Mouse (Mus musculus) liver, embryonic 14.5 days (tissue): ENCODE results near the gene Fancd2. TPM values are rescaled to one million over a fixed set of nuclear protein-coding genes. Genes with fewer than 3 reads are reported as not detected.

Source experiments
- ATAC-seq: fragments of 200-750 bp; cut with Nextera tagmentation; 2 replicates; pipeline ENCODE4 v1.8.0; 2017; ENCODE audit warnings: moderate number of reproducible peaks, mild to moderate bottlenecking, moderate library complexity; ENCODE audit not compliant: insufficient read depth
- DNase-seq, 3 experiments: peaks; one replicate each; pipeline ENCODE4 v3.0.0-alpha.2; 2012 to 2013; ENCODE audit warnings: low read depth in 3 of 3, low spot score in 3 of 3
- H3K27ac ChIP-seq: fragments of 300-500 bp; sonication (generic); 2 replicates; pipeline ENCODE4 v1.5.1; 2014; ENCODE audit warnings: moderate library complexity, mild to moderate bottlenecking, control low read depth, inconsistent platforms
- H3K27me3 ChIP-seq: fragments of 300-500 bp; sonication (generic); 2 replicates; pipeline ENCODE4 v1.6.1; 2014; ENCODE audit warnings: mild to moderate bottlenecking, low read length, moderate library complexity; ENCODE audit not compliant: control insufficient read depth, insufficient read depth
- H3K36me3 ChIP-seq: fragments of 300-500 bp; sonication (generic); replicated peaks from 2 replicates; pipeline ENCODE4 v1.6.1; 2014; ENCODE audit warnings: low read depth; ENCODE audit not compliant: control insufficient read depth, insufficient read depth
- H3K4me1 ChIP-seq, 2 experiments: fragments of 200-500 bp in 1 of 2; fragments of 300-500 bp in 1 of 2; sonication (generic) in 1 of 2; replicated peaks; 2 replicates each; pipeline ENCODE4 v1.6.1; 2012 to 2014; ENCODE audit warnings: antibody characterized with exemption in 1 of 2, inconsistent platforms in 1 of 2, low read length in 1 of 2; ENCODE audit not compliant: control insufficient read depth in 2 of 2, insufficient read depth in 2 of 2
- H3K4me2 ChIP-seq: fragments of 300-500 bp; sonication (generic); 2 replicates; pipeline ENCODE4 v1.6.1; 2014; ENCODE audit warnings: low read depth, mild to moderate bottlenecking, control low read depth, moderate library complexity
- H3K4me3 ChIP-seq, 2 experiments: fragments of 200-500 bp in 1 of 2; fragments of 300-500 bp in 1 of 2; sonication (generic) in 1 of 2; 2 replicates each; pipeline ENCODE4 v1.5.1; 2012 to 2014; ENCODE audit warnings: low read depth in 2 of 2, low read length in 2 of 2, mild to moderate bottlenecking in 2 of 2, control low read depth in 1 of 2, inconsistent platforms in 1 of 2, moderate library complexity in 1 of 2; ENCODE audit not compliant: insufficient read depth in 1 of 2
- H3K9ac ChIP-seq: fragments of 300-500 bp; sonication (generic); replicated peaks from 2 replicates; pipeline ENCODE4 v1.6.1; 2014; ENCODE audit warnings: mild to moderate bottlenecking, control low read depth, moderate library complexity
- H3K9me3 ChIP-seq: fragments of 300-500 bp; sonication (generic); 2 replicates; pipeline ENCODE4 v1.6.1; 2016; ENCODE audit warnings: low read length, mixed read lengths; ENCODE audit not compliant: control insufficient read depth
- CTCF ChIP-seq: IDR thresholded peaks from 2 replicates; pipeline ENCODE4 v1.5.1; 2016; ENCODE audit warnings: antibody characterized with exemption, low read depth, control low read depth
- EP300 ChIP-seq: IDR thresholded peaks from 2 replicates; pipeline ENCODE4 v1.6.1; 2016; ENCODE audit warnings: antibody characterized with exemption, low read depth
- WGBS: fragments of 180-500 bp; shearing (Covaris S2); extraction: QIAGEN DNeasy Blood & Tissue Kit; methylation state at CpG from one replicate; pipeline ENCODE4 v1.1.7; 2014; ENCODE audit not compliant: insufficient replicate concordance; 5-methylcytosine and 5-hydroxymethylcytosine counted together
- polyA plus RNA-seq, 2 experiments: library from polyadenylated mRNA; depleted of rRNA in 1 of 2; stranded (reverse) in 1 of 2; unstranded in 1 of 2; fragments of >200 nt; fragmentation: Nextera tagmentation in 1 of 2; extraction: Ambion mirVana in 1 of 2; gene quantifications; 2 replicates each; pipeline versions ENCODE4 v1.2.1 to v1.2.3; 2012 to 2014

Gene Fancd2
- polyA plus RNA-seq, 2 experiments, result 8.4 to 10.7 TPM

- Histone ChIP-seq H3K4me3 (no peak overlapping the region), H3K9ac (no peak overlapping the region), H3K4me1 (no peaks in the 10 kb centered on the region), H3K27me3 (no peaks in the 10 kb centered on the region), H3K27ac (no peak overlapping the region), H3K4me2 (no peak overlapping the region), H3K9me3 (no peaks in the 10 kb centered on the region), H3K36me3 (peaks cover 9% of the 10 kb centered on the region)
- no peak for ATAC-seq
- TF ChIP-seq CTCF (no peak), EP300 (no peak)
- DNase-seq, result no peak
- 71% methylated on average over 5 of the region's 5 CpGs for WGBS
Observed at GRCm38 (mm10) chr6:113630322-113630721, 98.8 kb downstream of the Fancd2 start.

DNA sequence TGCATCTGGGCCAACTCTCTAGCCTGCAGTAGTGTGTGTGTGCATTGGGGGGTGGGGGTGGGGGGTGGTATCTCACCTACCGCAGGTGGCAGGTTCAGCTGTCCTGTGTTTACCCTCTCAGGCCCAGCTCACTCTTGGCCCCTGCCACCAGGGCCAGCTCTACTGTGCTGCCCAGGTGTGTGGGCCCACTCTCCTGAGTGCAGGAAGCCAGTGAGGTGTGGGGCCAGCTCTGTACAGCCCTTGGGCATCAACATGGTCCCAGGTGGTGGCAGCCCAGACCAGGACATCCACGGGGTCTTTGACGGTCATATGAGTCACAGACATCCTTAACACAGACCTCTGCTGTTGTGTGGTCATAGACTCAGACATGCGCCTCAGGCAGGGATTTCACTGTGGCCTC lies 101.4 kb downstream of the Fancd2 start:
- Histone ChIP-seq H3K27me3 (no peaks in the 10 kb centered on the region), H3K9me3 (no peaks in the 10 kb centered on the region), H3K36me3 (peaks cover 9% of the 10 kb centered on the region), H3K27ac (no peak overlapping the region), H3K4me1 (no peaks in the 10 kb centered on the region), H3K9ac (no peak overlapping the region), H3K4me3 (no peak overlapping the region), H3K4me2 (no peak overlapping the region)
- DNase-seq (no peak), ATAC-seq (no peak)
- 75% methylated on average over 4 of the region's 4 CpGs for WGBS
- TF ChIP-seq EP300 (no peak), CTCF (no peak)

GRCm38 (mm10) chr6:113638302-113639040 lies 107.0 kb downstream of the Fancd2 start, which contains the start of gene Irak2:
TSS of gene Irak2 (plus strand) at chr6:113638467.
- Histone ChIP-seq H3K4me1 (peaks cover 6 to 15% of the 10 kb centered on the region in 2 experiments), H3K27me3 (no peaks in the 10 kb centered on the region), H3K36me3 (no peaks in the 10 kb centered on the region), H3K27ac (peak within 1 kb of the TSS; percentile 57), H3K4me2 (peak within 1 kb of the TSS; percentile 72), H3K9ac (peak within 1 kb of the TSS; percentile 58), H3K4me3 (peak within 1 kb of the TSS; percentile 62 to 87), H3K9me3 (no peaks in the 10 kb centered on the region)
- peak; percentile 36; the same call in 1 of the 2 replicates for TF ChIP-seq EP300
- TF ChIP-seq CTCF, result peak; percentile 100
- ATAC-seq (peak; percentile 93), DNase-seq (peak; percentile 84 to 86 (median 85))
- WGBS, result 2% methylated on average over 37 of the region's 37 CpGs

GRCm38 (mm10) chr6:113639201-113639600 lies 107.7 kb downstream of the Fancd2 start:
- H3K4me3 ChIP-seq, result peak overlapping the region; percentile 26 to 62; a peak in 3 of 4 replicates
- peak overlapping the region; percentile 19; the same call in 1 of the 2 replicates for H3K9ac ChIP-seq
- 66% methylated on average over 4 of the region's 4 CpGs for WGBS
- H3K4me1 ChIP-seq, result peaks cover 6 to 15% of the 10 kb centered on the region in 2 experiments
- H3K27ac ChIP-seq, result peak overlapping the region; percentile 9
- no peak for TF ChIP-seq CTCF
- TF ChIP-seq EP300, result no peak
- H3K36me3 ChIP-seq, result no peaks in the 10 kb centered on the region
- no peaks in the 10 kb centered on the region for H3K27me3 ChIP-seq
- ATAC-seq, result no peak
- H3K9me3 ChIP-seq, result no peaks in the 10 kb centered on the region
- H3K4me2 ChIP-seq, result peak overlapping the region; percentile 72
- DNase-seq, result no peak

- H3K27me3 ChIP-seq, result no peaks in the 10 kb centered on the region
- DNase-seq (no peak), ATAC-seq (no peak)
- TF ChIP-seq CTCF (no peak), EP300 (no peak)
- no peak overlapping the region for H3K27ac ChIP-seq
- H3K4me2 ChIP-seq, result no peak overlapping the region
- 75% methylated on average over 8 of the region's 8 CpGs for WGBS
- no peak overlapping the region for H3K9ac ChIP-seq
- peaks cover 6 to 15% of the 10 kb centered on the region in 2 experiments for H3K4me1 ChIP-seq
- H3K9me3 ChIP-seq, result no peaks in the 10 kb centered on the region
- no peaks in the 10 kb centered on the region for H3K36me3 ChIP-seq
- H3K4me3 ChIP-seq, result no peak overlapping the region
Observed at GRCm38 (mm10) chr6:113642605-113643004, 111.1 kb downstream of the Fancd2 start.
